Mouse (Mus musculus): ENCODE results near the gene Surf6. TPM values are rescaled to one million over a fixed set of nuclear protein-coding genes. Genes with fewer than 3 reads are reported as not detected.
A peak's percentile ranks its signal among the peaks of the same experiment; 100 is the strongest.

The Surf6 gene
- polyA plus RNA-seq, 1 experiment from 2014 or later, result 31.1 TPM

GRCm38 (mm10) chr2:26932473-26933303 is 30.0 kb upstream of the Surf6 start:
- Histone ChIP-seq H3K27ac (ENCODE audit: low read depth, low read length) (peak overlapping the region; percentile 79), H3K9ac (ENCODE audit: low read depth, low read length) (peak overlapping the region; percentile 90), H3K4me2 (ENCODE audit: low read length) (peak overlapping the region; percentile 86), H3K4me1 (ENCODE audit: control insufficient read depth, insufficient read depth, low read depth, low read length) (peaks cover 22% of the 10 kb centered on the region), H3K27me3 (replicated peaks; ENCODE audit: control insufficient read depth, insufficient read depth, low read length) (no peaks in the 10 kb centered on the region), H3K4me3 (ENCODE audit: low read length) (peak overlapping the region; percentile 98), H3K36me3 (ENCODE audit: control insufficient read depth, insufficient read depth, low read length) (peaks cover 3% of the 10 kb centered on the region; the same call in 1 of the 2 replicates), H3K9me3 (ENCODE audit: control insufficient read depth, low read length) (no peaks in the 10 kb centered on the region)
- WGBS, result 2% methylated on average over 36 of the region's 49 CpGs
- ATAC-seq, result peak; percentile 61

DNA sequence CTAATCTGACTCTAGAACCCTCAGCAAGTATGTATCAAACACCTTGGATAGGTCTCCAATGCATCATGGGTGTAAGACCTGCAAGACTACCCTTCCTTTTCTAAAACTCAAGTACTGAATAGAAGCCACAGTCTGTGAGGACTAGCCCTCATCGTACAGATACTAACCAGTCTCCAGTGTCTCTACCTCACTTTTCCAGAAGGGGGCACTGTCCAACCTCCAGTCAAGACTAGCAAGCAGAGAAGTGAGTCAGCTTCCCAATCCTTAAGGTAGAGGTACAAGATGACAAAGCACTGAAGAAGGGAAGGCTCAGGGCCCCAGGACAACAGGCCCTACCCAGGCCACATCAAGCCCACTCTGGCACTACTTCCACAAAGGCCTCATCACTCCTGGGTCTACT is 27.7 kb upstream of the Surf6 start:
- no peak for ATAC-seq
- Histone ChIP-seq H3K4me3 (ENCODE audit: low read length) (no peak overlapping the region), H3K9ac (ENCODE audit: low read depth, low read length) (no peak overlapping the region), H3K36me3 (ENCODE audit: control insufficient read depth, insufficient read depth, low read length) (peaks cover 9% of the 10 kb centered on the region), H3K27ac (ENCODE audit: low read depth, low read length) (no peak overlapping the region), H3K4me2 (ENCODE audit: low read length) (no peak overlapping the region), H3K27me3 (replicated peaks; ENCODE audit: control insufficient read depth, insufficient read depth, low read length) (no peaks in the 10 kb centered on the region), H3K4me1 (ENCODE audit: control insufficient read depth, insufficient read depth, low read depth, low read length) (peaks cover 22% of the 10 kb centered on the region), H3K9me3 (ENCODE audit: control insufficient read depth, low read length) (no peaks in the 10 kb centered on the region)
- WGBS, result 44% methylated on average over 1 of the region's 1 CpGs

DNA sequence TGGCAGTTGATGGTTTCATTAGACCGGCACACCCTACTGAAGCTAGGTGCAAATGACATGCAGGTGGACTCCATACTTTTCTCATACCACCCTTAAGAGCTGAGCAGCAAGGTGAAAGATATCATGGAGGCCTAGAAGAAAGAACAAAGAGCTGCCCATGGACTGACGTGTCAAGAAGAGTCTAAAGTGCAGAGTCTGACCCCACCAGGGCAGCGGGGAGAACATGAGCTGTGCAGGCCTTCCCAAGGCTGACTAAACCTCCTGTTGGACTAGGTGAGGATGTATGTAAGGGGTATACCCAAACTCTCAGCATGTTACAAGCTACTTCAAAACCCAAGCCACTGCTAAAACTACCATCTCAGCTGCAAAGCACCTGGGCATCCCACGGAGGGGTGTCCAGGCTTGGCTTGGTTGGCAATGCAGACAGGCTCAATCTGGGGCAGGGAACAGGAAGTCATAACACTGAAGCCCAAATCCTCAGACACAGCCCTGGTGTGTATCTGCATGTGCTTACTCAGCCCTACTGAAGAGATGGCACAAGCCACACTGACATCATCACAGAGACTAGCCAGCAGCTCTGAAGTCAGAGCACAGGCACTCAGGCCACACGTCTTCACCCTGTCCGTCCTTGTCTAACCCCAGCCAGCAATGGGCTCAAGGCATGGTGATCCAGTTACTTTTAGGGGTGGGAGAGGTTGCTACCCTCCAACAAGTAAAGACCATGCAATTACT is 25.2 kb upstream of the Surf6 start:
- 97% methylated on average over 6 of the region's 6 CpGs for WGBS
- H3K4me3 ChIP-seq (ENCODE audit: low read length), result no peak overlapping the region
- no peaks in the 10 kb centered on the region for H3K27me3 ChIP-seq (replicated peaks; ENCODE audit: control insufficient read depth, insufficient read depth, low read length)
- H3K9ac ChIP-seq (ENCODE audit: low read depth, low read length), result no peak overlapping the region
- peaks cover 21% of the 10 kb centered on the region for H3K36me3 ChIP-seq (ENCODE audit: control insufficient read depth, insufficient read depth, low read length)
- H3K4me2 ChIP-seq (ENCODE audit: low read length), result no peak overlapping the region
- H3K27ac ChIP-seq (ENCODE audit: low read depth, low read length), result no peak overlapping the region
- H3K9me3 ChIP-seq (ENCODE audit: control insufficient read depth, low read length), result no peaks in the 10 kb centered on the region
- H3K4me1 ChIP-seq (ENCODE audit: control insufficient read depth, insufficient read depth, low read depth, low read length), result peaks cover 22% of the 10 kb centered on the region
- ATAC-seq, result no peak

DNA sequence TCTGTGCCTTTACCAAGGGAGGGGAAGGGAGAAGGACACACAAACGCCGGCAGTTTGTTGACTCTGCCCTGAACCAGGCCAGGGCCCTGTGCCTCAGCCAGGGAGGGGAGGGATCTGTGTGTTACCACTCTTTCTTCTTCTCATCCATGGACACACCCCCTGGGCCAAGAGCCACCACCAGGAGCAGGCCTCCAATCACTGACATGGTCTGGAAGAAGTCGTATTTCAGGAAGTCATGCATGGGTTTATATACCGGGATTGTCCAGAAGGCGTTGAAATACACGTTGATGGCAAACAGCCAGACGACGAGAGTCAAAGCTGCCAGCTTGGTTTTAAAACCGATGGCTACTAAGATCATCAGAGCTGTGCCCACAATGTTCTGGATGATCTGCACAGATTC is 19.1 kb upstream of the Surf6 start:
- Histone ChIP-seq H3K4me1 (ENCODE audit: control insufficient read depth, insufficient read depth, low read depth, low read length) (peaks cover 14% of the 10 kb centered on the region), H3K9me3 (ENCODE audit: control insufficient read depth, low read length) (no peaks in the 10 kb centered on the region), H3K4me2 (ENCODE audit: low read length) (no peak overlapping the region), H3K36me3 (ENCODE audit: control insufficient read depth, insufficient read depth, low read length) (peaks cover 61% of the 10 kb centered on the region), H3K27me3 (replicated peaks; ENCODE audit: control insufficient read depth, insufficient read depth, low read length) (no peaks in the 10 kb centered on the region), H3K27ac (ENCODE audit: low read depth, low read length) (no peak overlapping the region), H3K9ac (ENCODE audit: low read depth, low read length) (no peak overlapping the region), H3K4me3 (ENCODE audit: low read length) (no peak overlapping the region)
- 74% methylated on average over 9 of the region's 9 CpGs for WGBS
- no peak for ATAC-seq

GRCm38 (mm10) chr2:26920190-26920855 is 17.6 kb upstream of the Surf6 start:
- H3K27ac ChIP-seq (ENCODE audit: low read depth, low read length), result no peak overlapping the region
- no peak overlapping the region for H3K9ac ChIP-seq (ENCODE audit: low read depth, low read length)
- 89% methylated on average over 6 of the region's 6 CpGs for WGBS
- H3K4me2 ChIP-seq (ENCODE audit: low read length), result no peak overlapping the region
- no peaks in the 10 kb centered on the region for H3K27me3 ChIP-seq (replicated peaks; ENCODE audit: control insufficient read depth, insufficient read depth, low read length)
- peaks cover 55% of the 10 kb centered on the region for H3K36me3 ChIP-seq (ENCODE audit: control insufficient read depth, insufficient read depth, low read length)
- H3K4me3 ChIP-seq (ENCODE audit: low read length), result no peak overlapping the region
- H3K4me1 ChIP-seq (ENCODE audit: control insufficient read depth, insufficient read depth, low read depth, low read length), result peaks cover 18% of the 10 kb centered on the region
- H3K9me3 ChIP-seq (ENCODE audit: control insufficient read depth, low read length), result no peaks in the 10 kb centered on the region
- ATAC-seq, result no peak

DNA sequence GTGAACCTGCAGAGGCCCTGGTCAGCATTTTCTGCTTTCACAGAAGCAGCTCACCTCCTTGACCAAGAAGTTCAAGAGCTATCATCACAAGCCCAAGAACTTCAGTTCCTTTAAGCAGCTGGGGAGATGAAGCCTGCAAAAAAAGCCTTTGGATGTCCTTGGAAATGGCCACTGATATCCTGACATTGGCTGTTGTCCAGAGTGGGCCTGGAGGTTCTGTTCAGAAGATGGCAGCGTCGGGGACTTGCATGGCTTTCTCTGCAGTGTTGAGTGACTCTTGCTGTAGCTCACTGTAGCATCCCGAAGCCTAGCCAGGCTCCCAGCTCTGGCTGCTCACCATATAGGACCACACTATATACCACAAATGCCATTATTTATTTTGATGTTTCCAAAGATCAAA is 17.0 kb upstream of the Surf6 start:
- H3K27me3 ChIP-seq (replicated peaks; ENCODE audit: control insufficient read depth, insufficient read depth, low read length), result no peaks in the 10 kb centered on the region
- H3K4me3 ChIP-seq (ENCODE audit: low read length), result no peak overlapping the region
- H3K36me3 ChIP-seq (ENCODE audit: control insufficient read depth, insufficient read depth, low read length), result peaks cover 53% of the 10 kb centered on the region
- no peak overlapping the region for H3K27ac ChIP-seq (ENCODE audit: low read depth, low read length)
- no peak overlapping the region for H3K9ac ChIP-seq (ENCODE audit: low read depth, low read length)
- H3K9me3 ChIP-seq (ENCODE audit: control insufficient read depth, low read length), result no peaks in the 10 kb centered on the region
- ATAC-seq, result no peak
- WGBS, result 89% methylated on average over 3 of the region's 3 CpGs
- H3K4me1 ChIP-seq (ENCODE audit: control insufficient read depth, insufficient read depth, low read depth, low read length), result peaks cover 24% of the 10 kb centered on the region
- H3K4me2 ChIP-seq (ENCODE audit: low read length), result no peak overlapping the region

DNA sequence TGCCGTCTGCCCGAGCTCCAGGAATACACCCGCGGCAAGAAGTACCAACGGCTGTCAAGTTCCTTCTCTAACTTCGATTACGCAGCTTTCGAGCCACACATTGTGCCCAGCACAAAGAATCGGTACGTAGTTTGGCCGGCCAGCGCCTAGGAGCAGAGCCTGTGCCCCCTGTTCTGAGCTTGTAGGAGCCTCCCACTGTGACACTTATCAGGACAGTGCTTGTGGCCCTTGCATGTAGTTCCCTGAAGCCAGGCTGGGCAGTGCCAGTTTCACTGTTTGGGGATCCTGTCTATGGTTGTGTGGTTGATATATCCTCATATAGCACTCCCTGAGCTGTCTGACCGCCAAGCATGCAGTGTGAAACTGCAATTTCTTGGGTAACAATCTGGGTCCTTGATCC is 14.1 kb upstream of the Surf6 start:
- Histone ChIP-seq H3K4me3 (ENCODE audit: low read length) (peak overlapping the region; percentile 82), H3K36me3 (ENCODE audit: control insufficient read depth, insufficient read depth, low read length) (peaks cover 55% of the 10 kb centered on the region), H3K27me3 (replicated peaks; ENCODE audit: control insufficient read depth, insufficient read depth, low read length) (no peaks in the 10 kb centered on the region), H3K9ac (ENCODE audit: low read depth, low read length) (peak overlapping the region; percentile 87), H3K27ac (ENCODE audit: low read depth, low read length) (peak overlapping the region; percentile 81), H3K9me3 (ENCODE audit: control insufficient read depth, low read length) (no peaks in the 10 kb centered on the region), H3K4me1 (ENCODE audit: control insufficient read depth, insufficient read depth, low read depth, low read length) (peaks cover 35% of the 10 kb centered on the region), H3K4me2 (ENCODE audit: low read length) (peak overlapping the region; percentile 86)
- WGBS, result 1% methylated on average over 13 of the region's 13 CpGs
- ATAC-seq, result peak; percentile 21

- H3K4me1 ChIP-seq (ENCODE audit: control insufficient read depth, insufficient read depth, low read depth, low read length), result peaks cover 39% of the 10 kb centered on the region
Observed at GRCm38 (mm10) chr2:26915927-26916728, 13.4 kb upstream of the Surf6 start, which contains the start of the genes Surf2 and Surf1. Gene Surf2, plus strand, starts transcription at chr2:26916367. Gene Surf1, minus strand, starts transcription at chr2:26916530.

More at GRCm38 (mm10) chr2:26915927-26916728, 13.4 kb upstream of the Surf6 start, which contains the start of the genes Surf2 and Surf1:
- H3K9ac ChIP-seq (ENCODE audit: low read depth, low read length), result peak within 1 kb of the TSS; percentile 87
- H3K9me3 ChIP-seq (ENCODE audit: control insufficient read depth, low read length), result no peaks in the 10 kb centered on the region
- H3K4me3 ChIP-seq (ENCODE audit: low read length), result peak within 1 kb of the TSS; percentile 82
- ATAC-seq, result peak; percentile 83
- H3K27me3 ChIP-seq (replicated peaks; ENCODE audit: control insufficient read depth, insufficient read depth, low read length), result no peaks in the 10 kb centered on the region
- peak within 1 kb of the TSS; percentile 86 for H3K4me2 ChIP-seq (ENCODE audit: low read length)
- H3K27ac ChIP-seq (ENCODE audit: low read depth, low read length), result peak within 1 kb of the TSS; percentile 81
- H3K36me3 ChIP-seq (ENCODE audit: control insufficient read depth, insufficient read depth, low read length), result peaks cover 51% of the 10 kb centered on the region
- 1% methylated on average over 46 of the region's 47 CpGs for WGBS

Data from hindbrain, embryonic 16.5 days (tissue).